Mouse (Mus musculus) heart, adult 11 months (tissue): ENCODE measurements around the gene Hspa5.

Experiments
- DNase-seq: peaks from one replicate; pipeline ENCODE4 v3.0.0; 2022

Gene Hspa5

DNA sequence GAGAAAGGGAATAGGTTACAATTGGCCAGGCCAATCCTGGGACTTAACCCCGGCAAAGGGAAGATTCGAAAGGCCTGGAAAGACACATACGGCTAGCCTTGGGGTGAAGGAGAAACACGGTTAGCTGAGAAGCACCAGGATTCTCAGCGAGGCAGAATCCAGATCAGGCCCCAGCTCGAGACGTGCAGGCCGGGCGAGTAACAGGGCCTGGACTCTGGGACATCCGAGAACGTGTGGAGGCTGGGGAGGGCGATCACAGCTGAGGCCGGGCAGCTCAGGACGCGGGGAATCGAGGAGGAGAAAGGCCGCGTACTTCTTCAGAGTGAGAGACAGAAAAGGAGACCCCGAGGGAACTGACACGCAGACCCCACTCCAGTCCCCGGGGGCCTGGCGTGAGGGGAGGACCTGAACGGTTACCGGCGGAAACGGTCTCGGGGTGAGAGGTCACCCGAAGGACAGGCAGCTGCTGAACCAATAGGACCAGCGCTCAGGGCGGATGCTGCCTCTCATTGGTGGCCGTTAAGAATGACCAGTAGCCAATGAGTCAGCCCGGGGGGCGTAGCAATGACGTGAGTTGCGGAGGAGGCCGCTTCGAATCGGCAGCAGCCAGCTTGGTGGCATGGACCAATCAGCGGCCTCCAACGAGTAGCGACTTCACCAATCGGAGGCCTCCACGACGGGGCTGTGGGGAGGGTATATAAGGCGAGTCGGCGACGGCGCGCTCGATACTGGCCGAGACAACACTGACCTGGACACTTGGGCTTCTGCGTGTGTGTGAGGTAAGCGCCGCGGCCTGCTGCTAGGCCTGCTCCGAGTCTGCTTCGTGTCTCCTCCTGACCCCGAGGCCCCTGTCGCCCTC, at the start of gene Hspa5:
TSS of gene Hspa5 (plus strand) at position 603 of the 859 bp plus-strand sequence.
- peak; percentile 100 for DNase-seq

DNA sequence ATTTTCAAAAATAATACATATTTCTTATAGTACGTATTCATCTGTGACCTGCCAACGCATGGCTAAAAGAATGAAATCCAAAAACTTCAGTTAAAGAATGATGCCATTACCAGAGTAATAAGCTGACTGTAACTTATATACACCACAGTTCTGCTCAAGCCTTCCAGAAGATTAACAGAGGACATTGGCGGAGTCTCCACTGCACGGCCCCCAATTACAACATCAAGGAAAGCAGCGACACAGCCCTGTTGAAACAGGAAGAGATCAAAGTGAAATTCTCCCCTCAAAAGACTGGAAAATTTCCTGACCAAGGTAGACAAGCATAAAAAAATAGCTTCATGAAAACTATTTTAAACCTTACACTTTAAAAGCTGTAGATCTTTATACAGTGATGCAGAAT, 46.5 kb upstream of the Hspa5 start:
- DNase-seq, result no peak

DNA sequence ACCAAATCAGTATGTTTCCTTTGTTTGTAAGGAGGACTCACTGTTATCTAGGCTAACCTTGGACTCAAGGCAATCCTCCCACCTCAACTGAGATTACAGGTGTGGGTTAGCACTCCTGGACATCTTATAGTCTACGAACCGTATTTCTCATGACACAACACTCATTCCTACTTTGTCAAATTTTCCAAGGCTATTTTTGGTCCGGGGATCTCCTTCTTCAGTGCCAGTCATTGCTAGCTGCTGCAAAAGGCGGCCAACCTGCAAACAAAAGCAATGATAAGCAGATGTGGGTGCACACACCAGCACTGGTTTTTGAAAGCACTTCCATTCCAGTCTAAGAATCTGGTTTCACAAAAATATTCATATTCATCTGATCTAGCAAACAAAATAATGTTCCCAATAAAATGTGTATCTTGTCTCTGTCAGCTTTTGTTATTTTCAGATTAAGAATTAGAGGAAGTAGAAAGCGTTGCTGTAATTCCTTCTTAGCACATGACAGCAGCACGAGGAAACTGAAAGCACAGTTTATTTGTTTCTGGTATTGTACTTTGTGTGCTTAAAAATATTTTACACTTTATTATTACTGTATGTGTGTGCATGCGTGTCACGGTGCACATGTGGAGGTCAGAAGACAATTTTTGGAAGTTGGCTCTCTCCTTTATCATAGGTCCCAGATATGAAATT, 44.6 kb upstream of the Hspa5 start:
- peak; percentile 85 for DNase-seq

DNA sequence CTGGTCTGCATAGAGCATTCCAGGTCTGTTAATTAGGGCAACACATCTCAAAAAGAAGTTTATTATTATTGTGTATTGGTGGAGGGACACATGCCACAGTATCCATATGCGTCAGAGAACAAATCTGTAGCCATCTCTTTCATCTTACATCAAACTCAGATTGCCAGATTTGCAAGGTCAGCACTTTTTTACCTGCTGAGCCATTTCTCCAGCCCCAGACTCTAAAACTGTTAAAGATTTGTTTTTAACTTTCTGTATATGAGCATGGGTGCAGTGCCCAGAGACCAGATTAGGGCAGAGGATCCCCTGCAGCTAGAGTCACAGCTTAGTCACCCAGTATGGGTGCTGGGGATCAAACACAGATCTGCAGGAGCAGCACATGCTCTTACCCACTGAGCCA, 35.1 kb upstream of the Hspa5 start:
- DNase-seq, result peak; percentile 54

DNA sequence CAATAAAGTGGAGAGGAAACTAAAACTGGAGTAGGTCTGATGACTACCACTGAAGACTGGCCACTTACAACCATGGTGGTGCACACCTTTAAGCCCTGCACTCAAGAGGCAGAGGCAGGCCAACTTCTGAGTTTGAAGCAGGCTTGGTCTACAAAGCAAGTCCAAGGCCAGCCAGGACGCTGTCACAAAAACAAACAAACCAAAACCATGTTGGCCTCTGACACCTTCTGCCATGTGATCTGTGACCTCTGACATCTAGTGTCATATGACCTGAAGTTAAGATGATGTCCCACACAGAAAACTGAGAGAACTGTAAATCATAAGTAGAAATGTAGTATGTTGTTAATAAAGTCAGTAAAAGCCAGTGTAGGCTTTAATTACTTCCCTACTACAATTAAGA, 33.9 kb upstream of the Hspa5 start:
- peak; percentile 21 for DNase-seq

DNA sequence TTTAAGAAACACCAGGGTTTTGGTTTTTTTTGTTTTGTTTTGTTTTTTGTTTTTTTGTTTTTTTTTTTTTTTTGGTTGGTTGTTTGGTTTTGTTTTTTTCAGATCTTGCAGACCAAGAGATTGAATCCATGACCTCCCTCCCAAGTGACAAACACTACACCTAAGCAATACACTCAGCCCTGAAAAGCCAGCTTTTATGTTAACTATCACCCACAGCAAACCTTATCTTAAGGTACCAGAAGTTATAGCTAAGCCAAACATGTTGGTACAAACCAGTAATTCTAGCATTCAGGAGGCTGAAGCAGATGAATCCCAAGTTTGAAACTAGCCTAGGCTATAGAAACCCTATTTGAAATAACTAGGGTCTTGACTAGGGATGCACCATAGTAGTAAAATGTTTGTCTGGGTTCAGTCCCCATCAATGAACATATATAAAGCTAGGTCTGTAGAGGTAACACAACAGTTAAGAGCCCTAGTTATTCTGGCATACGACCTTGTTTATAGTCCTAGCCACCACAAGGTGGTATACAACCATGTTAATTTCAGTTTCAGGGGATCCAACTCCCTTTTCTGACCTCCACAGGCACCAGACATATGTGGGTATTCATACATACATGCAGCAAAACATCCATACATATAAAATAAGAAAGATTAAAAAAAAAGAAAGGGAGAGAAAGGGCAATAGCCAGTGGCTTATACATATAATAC, 31.9 kb upstream of the Hspa5 start:
- DNase-seq, result peak; percentile 14

DNA sequence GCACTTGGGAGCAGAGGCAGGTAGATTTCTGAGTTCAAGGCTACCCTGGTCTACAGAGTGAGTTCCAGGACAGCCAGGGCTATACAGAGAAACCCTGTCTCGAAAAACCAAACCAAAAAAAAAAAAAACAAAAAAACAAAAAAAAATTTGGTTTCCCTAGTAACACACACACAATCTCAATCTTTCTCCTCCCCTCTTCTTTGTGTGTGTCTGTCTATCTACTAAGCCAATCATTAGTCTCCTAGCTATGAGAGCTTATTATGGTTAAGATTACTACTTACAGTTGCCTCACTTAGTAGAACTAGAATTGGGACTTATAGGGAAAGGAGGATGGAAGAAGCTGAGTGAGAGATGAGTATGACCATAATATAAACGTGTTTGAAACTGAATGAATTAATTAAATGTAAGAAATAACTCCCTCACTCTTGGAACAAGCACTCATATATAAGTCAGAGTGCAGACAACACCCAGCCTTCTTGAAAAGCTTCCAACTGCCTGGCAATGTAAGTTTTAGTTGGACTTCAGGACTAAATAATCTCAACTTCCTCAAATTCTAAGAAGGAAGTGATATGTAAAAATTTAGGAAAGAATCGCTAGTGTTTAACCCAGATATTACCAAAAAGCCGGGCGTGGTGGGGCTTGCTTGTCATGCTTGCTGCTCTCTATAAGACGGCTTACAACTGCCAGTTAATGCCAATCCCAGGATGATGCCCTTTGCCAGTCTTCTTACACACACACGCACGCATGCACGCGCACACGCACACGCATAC, 30.2 kb upstream of the Hspa5 start:
- DNase-seq, result peak; percentile 86

DNA sequence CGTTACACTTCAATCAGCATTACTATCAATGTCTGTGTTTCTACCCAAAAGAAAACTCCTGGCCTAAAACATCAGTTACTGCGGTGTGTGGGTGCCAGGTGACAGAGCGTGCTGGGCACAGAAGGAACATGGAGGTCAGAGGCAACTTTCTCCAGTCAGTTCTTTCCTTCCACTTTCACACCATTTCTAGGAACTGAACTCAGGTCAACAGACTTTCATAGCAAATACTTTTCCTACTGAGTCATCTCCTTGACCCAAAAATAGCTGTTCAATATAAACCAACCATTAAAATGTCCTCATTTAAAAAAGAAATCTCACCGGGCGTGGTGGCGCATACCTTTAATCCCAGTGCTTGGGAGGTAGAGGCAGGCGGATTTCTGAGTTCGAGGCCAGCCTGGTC, 29.1 kb upstream of the Hspa5 start:
- DNase-seq, result no peak

DNA sequence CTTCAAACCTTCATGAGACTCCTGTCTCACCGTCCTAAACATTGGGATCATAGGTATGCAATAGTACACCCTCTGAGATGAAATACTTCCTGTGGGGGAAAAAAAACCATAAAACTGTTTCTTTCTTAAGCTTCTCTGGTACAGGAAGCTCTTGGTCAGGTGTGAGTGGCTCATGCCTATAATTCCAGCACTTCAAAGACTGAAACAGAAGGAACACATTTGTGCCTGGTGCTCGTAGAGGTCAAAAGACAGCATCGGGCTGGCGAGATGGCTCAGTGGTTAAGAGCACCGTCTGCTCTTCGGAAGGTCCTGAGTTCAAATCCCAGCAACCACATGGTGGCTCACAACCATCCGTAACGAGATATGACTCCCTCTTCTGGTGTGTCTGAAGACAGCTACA, 27.3 kb upstream of the Hspa5 start:
- DNase-seq, result peak; percentile 54

DNA sequence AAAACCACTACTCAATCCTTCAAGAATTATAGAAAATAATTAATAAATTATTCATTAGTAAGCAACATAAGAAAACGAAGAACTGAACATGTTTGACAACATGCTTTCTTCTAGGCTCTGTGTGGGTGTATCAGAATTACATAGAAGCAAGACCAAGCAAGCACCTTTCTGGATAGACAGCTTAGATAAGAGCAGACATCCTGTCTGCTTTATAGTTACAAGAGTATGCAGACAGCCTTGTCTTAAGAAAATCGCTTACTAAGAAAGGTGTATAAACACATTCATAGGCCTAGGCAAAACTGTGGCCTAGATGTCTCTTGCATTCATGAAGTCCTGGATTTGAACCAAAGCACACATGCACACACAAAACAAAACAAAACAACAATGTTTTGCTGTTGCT, 26.1 kb upstream of the Hspa5 start:
- DNase-seq, result peak; percentile 3

DNA sequence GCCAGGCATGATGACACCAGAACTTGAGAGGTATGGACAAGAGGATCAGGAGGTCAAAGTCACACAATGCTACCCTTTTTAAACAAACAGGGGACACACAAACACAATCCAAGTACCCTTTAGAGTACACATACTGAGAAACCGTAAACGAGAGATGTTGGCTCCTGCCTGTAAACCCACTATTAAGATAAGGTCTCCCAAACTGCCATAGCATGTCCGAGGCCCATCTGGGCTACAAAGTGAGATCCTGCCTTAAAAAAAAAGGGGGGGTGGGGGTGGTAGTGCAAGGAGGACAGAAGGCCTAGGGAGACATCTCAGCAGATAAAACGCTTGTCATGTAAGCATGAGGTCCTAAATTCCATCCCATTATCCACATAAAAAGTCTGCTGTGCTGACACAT, 23.3 kb upstream of the Hspa5 start:
- peak; percentile 51 for DNase-seq

DNA sequence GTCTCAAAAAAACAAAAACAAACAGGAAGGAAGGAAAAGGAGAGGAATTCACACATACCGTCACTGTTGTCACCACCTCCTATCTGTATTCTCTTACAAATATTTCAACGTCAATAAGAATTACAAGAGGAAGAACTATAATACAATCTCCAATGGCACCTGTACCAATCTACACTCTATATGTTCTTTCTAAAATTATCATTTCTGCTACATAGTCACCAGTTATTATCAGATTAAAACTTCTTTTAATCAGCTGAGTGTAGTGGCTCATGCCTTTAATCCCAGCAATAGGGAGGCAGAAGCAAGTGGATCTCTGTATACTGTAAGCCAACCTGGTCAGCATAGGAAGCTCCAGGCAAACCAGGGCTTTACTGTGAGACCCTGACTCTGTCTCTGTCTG, 21.5 kb upstream of the Hspa5 start:
- DNase-seq, result peak; percentile 19

DNA sequence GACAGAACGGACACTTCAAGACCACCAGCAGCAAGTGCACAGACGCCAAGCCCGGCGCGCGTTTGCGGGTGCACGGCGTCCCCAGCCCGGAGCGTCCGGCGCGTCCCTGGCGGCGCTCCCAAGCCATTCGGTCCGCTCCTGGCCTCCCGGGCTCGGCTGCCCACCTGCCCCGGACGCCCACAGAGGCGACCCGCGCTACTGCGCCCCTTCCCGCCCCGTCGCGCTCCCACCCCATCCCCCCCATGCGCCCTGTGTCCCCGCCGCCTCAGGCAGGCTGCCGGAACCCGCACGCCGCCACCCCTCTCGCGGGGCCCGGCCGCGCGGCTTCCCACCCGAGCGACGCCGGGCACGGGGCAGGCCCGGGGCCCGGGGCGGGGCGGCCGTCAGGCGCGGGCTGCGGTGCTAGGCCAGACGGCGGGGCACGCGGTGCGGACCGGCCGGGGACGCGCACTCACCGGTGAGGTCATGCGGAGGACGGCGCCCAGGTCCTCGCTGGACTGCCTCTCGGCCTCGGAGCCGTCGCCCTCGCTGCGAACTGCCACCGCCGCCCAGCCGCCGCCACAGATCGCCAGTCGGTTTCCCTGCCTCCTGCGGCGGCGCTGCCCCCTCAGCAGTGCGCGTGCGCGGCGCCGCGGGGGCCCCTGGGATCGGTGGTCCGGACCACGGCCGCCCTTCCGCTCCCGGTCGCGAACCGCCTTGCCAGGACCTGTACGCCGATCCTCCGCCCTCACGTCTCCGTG, 17.8 kb upstream of the Hspa5 start:
- peak; percentile 99 for DNase-seq

DNA sequence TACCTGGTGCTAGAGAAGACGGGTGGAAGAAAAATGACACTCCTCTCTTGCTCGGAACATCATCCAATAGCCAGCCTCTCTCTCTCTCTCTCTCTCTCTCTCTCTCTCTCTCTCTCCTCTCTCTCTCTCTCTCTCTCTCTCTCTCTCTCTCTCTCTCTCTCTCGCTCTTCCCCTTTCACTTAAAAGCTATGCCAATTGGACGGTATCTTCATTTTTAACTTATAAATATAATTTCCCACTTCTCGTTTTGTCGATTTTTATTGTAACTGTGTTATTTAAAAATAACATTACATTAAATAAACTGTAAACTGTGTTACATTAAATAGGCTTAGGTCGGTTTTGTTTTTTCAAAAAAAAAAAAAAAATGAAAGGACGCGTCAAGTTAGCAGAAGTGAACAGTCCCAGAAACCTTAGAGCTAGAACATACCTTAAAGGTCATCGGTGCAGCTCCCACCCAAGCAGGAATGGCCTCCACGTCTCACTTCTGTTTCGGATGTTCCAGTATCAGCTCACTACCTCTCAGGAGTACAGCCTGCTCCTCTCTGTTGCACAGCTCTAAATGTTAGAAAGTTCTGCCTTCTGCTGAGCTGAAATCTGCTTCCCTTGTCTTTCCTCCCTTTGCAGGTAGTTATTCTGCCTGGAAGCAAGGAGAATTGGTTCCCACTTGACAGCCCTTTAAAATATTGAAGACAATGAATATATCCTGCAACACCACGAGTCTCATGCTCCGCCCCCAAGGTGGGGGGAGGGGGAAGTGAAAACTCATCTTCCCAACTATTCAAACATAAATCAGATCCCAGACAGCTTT, 17.0 kb upstream of the Hspa5 start, which contains the start of gene Gapvd1:
TSS of gene Gapvd1 (minus strand) at position 682 of the 808 bp plus-strand sequence.
- peak; percentile 87 for DNase-seq

DNA sequence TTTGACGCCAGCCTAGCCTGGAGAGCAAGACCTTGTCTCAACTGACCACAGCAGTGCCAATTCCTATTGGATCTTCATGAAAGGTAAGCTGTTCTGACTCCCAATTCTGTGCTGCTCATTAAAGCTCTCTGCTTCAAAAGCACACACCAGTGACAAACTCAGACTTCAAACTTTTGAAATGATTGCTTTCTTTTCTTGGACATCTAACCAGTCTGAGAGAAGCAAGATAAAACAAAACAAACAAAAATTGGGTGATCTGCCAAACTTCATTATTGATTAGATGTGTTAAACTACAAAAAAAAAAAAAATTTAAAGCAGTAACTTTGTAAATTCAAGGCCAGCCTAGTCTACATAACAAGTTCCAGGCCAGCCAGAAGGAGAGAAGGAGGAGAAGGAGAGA, 14.4 kb upstream of the Hspa5 start:
- no peak for DNase-seq

DNA sequence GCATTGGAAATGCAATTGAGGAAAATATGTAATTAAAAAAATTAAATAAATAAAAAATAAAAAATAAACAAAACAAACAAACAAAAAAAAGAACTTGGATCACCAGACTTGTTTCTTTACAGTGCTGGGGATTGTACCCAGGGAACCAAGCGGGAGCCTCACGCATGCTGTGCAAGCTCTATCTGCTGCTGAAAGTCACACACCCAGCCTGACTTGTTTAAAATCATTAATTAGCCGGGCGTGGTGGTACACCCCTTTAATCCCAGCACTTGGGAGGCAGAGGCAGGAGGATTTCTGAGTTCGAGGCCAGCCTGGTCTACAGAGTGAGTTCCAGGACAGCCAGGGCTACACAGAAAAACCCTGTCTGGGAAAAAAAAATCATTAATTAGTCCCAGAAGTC, 10.5 kb upstream of the Hspa5 start:
- DNase-seq, result peak; percentile 56

DNA sequence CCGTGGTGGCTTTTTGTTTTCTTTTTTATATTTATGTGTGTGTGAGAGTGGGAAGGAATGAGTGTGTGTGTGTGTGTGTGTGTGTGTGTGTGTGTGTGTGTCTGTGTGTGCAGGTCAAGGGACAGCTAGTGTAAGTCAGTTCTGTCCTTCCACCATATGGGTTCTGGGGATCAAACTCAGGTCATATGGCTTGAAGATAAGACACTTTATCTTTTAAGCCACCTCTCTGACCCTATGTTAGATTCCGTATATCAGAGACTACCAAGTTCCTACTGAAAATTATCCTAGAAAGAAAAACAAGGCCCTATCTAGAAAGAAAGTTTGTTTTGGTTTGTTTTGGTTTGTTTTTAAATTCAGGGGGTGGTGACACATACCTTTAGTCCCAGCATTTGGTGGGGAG, 9.6 kb upstream of the Hspa5 start:
- DNase-seq, result no peak

DNA sequence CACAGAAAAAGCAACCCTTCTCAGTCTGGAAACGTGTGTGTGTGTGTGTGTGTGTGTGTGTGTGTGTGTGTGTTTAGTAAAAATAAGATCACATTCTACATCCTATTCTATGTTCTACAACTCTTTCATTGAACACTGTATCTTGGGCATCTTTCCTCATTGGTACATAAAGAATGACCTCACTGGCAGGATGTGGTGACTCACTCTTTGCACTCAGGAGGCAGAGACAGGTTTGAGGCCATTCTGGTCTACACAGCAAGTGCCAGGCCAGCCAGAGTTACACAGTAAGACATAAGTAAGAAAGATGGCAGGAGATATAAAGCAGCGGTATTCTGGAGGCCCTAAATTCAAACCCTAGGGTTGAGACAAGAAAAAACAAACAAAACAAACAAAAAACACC, 8.9 kb upstream of the Hspa5 start:
- no peak for DNase-seq

DNA sequence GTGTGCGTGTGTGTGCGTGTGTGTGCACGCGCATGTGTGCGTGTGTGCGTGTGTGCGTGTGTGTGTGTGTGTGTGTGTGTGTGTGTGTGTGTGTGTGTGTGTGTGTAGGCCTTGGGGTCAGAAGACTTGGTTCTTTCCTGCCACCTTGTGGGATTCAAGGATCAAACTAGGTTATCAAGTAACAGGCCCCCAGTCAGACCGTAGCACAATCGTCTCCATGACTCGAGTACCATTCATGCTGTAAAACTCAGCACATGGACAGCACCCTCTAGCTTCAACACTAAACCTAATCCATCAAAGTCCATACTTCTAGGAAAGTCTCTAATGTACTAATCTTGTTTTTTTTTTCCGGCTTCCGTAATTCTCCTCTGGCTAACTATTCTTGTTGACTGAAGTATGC, 7.0 kb upstream of the Hspa5 start:
- DNase-seq, result peak; percentile 14

DNA sequence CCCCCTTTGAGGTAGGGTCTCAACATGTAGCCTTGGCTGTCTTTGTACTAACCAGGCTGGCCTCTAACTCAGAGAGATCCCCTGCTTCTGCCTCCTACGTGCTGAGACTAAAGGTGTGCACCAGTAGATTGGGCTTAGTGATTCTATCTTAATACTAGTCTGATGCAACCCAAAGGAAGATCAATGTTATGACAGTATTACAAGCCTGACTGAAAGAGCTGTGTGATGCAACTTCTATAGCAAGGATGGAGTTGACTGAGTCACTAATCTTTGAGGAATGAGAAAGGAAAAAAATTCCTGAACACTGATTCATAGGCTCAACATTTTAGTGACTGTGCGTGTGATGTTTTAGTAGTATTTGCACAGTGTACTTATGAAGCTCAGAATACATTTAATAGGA, 1.7 kb upstream of the Hspa5 start:
- peak; percentile 78 for DNase-seq

DNA sequence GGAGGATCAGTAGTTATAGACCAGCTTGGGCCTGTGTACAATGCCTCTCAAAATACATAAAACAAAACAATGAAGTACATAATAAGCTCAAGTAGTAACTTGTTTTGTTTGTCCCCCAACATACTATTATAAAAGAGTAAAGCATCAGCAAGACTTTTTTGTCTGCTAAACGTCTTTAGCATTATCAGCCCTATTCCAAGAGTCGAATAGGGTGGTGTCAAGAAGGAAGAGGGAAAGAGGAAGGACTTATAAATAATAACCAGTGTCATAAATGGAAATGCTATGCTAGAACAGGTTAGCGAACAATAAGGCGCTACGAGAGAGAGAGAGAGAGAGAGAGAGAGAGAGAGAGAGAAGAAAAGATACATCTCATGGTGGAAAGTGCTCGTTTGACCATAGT, 819 bp upstream of the Hspa5 start:
- no peak for DNase-seq
